Mouse (Mus musculus) megakaryocyte, embryonic 14.5 days (primary cell): ENCODE results near the gene Nin. TPM values are rescaled to one million over a fixed set of nuclear protein-coding genes. Genes with fewer than 3 reads are reported as not detected.

Source experiments
- H3K27me3 ChIP-seq: replicated peaks from 2 replicates; pipeline ENCODE3; 2012; ENCODE audit warnings: inconsistent platforms
- H3K36me3 ChIP-seq: replicated peaks from 2 replicates; pipeline ENCODE3; 2012; ENCODE audit warnings: low read length, inconsistent platforms, mixed read lengths
- H3K4me1 ChIP-seq: 2 replicates; pipeline ENCODE4 v1.6.1; 2012; ENCODE audit warnings: inconsistent platforms
- H3K4me3 ChIP-seq: replicated peaks from 2 replicates; pipeline ENCODE3; 2012; ENCODE audit warnings: moderate library complexity, mild to moderate bottlenecking, inconsistent platforms
- H3K9me3 ChIP-seq: 2 replicates; pipeline ENCODE4 v1.6.1; 2012; ENCODE audit warnings: inconsistent platforms
- FLI1 ChIP-seq: IDR thresholded peaks from 2 replicates; pipeline ENCODE4 v1.6.1; 2012; ENCODE audit warnings: low read length, inconsistent platforms, mixed read lengths
- GATA1 ChIP-seq: IDR thresholded peaks from 3 replicates; pipeline ENCODE4 v1.6.1; 2012; ENCODE audit warnings: mixed read lengths, low read length, inconsistent platforms, borderline replicate concordance
- polyA plus RNA-seq: library from polyadenylated mRNA; stranded (reverse); fragments of >175 nt; gene quantifications from 2 replicates; pipeline ENCODE4 v1.2.3, GENCODE M21; 2012; ENCODE audit warnings: low replicate concordance; ENCODE audit not compliant: insufficient read depth

Nin gene
- polyA plus RNA-seq, 1 experiment: 5.0 TPM

DNA sequence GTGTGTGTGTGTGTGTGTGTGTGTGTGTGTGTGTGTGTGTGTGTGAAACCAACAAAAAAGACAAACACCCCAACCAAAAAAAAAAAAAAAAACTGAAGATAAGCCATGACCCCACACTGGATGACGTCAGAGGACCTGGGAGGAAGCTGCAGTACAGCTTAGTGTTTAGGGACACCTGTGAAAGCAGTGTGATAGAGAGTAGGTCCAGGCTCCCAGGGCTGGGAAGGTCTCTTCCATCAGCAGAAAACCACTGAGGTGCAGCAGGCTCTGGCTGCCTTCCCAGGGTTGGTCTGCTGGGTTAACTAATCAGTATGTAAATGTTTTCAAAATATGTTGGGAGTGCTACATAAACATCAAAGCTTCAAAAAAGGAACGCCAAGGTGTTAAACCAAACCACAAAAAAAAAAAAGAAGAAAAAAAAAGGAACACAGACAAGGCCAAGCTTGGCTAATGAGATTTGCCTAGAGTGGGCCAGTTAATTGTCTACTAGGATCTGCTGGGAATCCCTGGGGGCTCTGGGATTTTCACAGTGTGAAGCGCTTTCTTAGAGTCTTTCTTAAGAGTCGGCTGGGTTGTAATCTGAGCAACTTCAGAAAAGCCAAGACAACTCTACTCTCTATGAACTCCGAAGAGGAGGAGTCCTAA lies 8.6 kb downstream of the Nin start:
- H3K27me3 ChIP-seq: no peaks in the 10 kb centered on the region
- peaks cover 81% of the 10 kb centered on the region for H3K4me1 ChIP-seq
- H3K9me3 ChIP-seq: no peaks in the 10 kb centered on the region
- no peak overlapping the region for H3K4me3 ChIP-seq
- peaks cover 42% of the 10 kb centered on the region for H3K36me3 ChIP-seq
- TF ChIP-seq GATA1 (no peak), FLI1 (no peak)

GRCm38 (mm10) chr12:70104199-70104598 lies 9.3 kb downstream of the Nin start:
- Histone ChIP-seq H3K36me3 (peaks cover 43% of the 10 kb centered on the region), H3K4me3 (no peak overlapping the region), H3K4me1 (peaks cover 74% of the 10 kb centered on the region), H3K9me3 (no peaks in the 10 kb centered on the region), H3K27me3 (no peaks in the 10 kb centered on the region)
- TF ChIP-seq FLI1 (no peak), GATA1 (no peak)

GRCm38 (mm10) chr12:70103257-70103656 lies 10.3 kb downstream of the Nin start:
- Histone ChIP-seq H3K4me1 (peaks cover 65% of the 10 kb centered on the region), H3K36me3 (peaks cover 49% of the 10 kb centered on the region)
- TF ChIP-seq FLI1 (no peak), GATA1 (no peak)

DNA sequence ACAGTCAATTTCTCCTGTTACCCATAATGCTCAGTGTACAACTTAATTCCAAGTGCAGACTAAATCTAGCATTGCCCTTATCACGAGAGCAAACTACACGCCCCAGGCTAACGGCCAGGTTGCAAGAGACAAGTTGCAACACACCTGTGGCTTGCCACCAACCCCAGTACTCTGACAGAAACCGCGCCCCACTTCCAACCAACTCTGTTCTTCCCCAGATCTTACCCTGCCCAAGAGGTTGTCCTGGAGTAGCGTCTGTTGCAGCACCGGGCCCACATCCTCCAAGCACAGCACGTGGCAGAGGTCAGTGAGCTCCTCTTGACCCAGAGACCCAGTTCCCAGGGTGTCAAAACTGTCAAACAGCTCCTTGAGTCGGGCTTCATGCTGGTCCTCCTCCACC lies 11.1 kb downstream of the Nin start:
- peaks cover 48% of the 10 kb centered on the region for H3K36me3 ChIP-seq

More at GRCm38 (mm10) chr12:70103257-70103656, 10.3 kb downstream of the Nin start:
- no peak overlapping the region for H3K4me3 ChIP-seq
- H3K27me3 ChIP-seq: no peaks in the 10 kb centered on the region
- H3K9me3 ChIP-seq: no peaks in the 10 kb centered on the region

DNA sequence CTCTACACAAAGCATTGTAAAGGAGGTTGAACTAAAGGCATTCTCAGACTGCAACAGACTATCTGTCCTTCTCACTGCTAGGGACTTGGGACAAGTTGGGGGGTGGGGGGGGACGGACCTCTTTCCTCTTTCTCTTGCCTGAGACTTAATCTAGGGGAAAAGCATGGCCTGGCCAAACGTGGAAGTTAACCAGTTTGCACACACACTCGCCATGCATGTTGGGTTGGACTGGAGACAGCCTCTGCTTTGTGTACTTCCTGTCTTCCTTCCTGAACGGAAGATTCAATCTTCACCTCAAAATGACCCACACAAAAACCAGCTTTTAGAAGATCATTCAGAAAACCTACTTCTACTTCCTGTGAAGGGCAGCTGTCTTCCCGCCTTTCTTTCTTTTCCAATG lies 11.7 kb downstream of the Nin start:
- peaks cover 51% of the 10 kb centered on the region for H3K4me1 ChIP-seq
- peaks cover 49% of the 10 kb centered on the region for H3K36me3 ChIP-seq
- H3K27me3 ChIP-seq: no peaks in the 10 kb centered on the region
- TF ChIP-seq FLI1 (no peak), GATA1 (no peak)
- H3K4me3 ChIP-seq: no peak overlapping the region
- H3K9me3 ChIP-seq: no peaks in the 10 kb centered on the region

More for the DNA sequence above, 11.1 kb downstream of the Nin start:
- Histone ChIP-seq H3K4me1 (peaks cover 57% of the 10 kb centered on the region), H3K9me3 (no peaks in the 10 kb centered on the region), H3K27me3 (no peaks in the 10 kb centered on the region), H3K4me3 (no peak overlapping the region)
- TF ChIP-seq GATA1 (no peak), FLI1 (no peak)

DNA sequence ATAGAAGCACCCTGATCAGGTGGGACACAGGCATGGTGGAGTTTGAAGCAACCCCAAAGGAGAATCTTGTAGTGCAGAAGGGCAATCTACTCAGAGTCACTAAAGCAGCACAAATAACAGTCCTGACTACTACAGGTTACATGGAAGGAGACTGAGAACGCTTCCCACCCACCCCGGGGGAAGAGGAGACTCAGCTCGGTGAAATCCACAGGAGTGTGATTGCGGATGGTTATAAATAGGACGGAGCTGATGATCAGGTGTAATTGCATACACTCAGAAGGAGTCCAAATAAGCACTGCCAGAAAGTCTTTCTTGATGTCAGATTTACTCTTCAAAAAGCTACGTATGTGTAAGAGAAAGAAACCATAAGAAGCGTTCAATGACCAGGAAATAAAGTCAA lies 15.6 kb downstream of the Nin start:
- peaks cover 25% of the 10 kb centered on the region for H3K4me1 ChIP-seq
- no peaks in the 10 kb centered on the region for H3K9me3 ChIP-seq
- no peaks in the 10 kb centered on the region for H3K27me3 ChIP-seq
- H3K36me3 ChIP-seq: peaks cover 70% of the 10 kb centered on the region
- no peak overlapping the region for H3K4me3 ChIP-seq
- no peak for TF ChIP-seq GATA1
- TF ChIP-seq FLI1: no peak

DNA sequence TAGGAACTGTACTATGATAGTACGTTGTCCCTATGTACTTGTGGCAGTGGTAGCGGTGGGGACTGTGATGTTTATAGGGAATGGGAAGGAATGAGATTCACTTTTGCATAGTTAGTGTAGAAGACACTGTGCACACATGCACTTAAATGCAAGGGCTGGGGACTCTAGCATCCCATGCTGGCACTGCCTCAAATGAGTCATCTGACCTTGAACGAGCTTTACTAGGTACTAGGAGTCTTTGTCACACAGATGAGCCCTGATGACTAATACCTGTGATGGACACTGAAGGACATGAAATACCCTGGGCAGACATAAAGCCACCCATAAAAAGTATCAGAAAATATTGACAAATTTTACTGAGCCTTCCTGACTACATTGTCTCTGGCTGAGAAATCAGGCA lies 16.2 kb downstream of the Nin start:
- H3K9me3 ChIP-seq: no peaks in the 10 kb centered on the region; the same call in 1 of the 2 replicates
- no peak overlapping the region for H3K4me3 ChIP-seq
- peaks cover 69% of the 10 kb centered on the region for H3K36me3 ChIP-seq
- peaks cover 24% of the 10 kb centered on the region for H3K4me1 ChIP-seq
- TF ChIP-seq GATA1: no peak
- TF ChIP-seq FLI1: no peak
- H3K27me3 ChIP-seq: no peaks in the 10 kb centered on the region

DNA sequence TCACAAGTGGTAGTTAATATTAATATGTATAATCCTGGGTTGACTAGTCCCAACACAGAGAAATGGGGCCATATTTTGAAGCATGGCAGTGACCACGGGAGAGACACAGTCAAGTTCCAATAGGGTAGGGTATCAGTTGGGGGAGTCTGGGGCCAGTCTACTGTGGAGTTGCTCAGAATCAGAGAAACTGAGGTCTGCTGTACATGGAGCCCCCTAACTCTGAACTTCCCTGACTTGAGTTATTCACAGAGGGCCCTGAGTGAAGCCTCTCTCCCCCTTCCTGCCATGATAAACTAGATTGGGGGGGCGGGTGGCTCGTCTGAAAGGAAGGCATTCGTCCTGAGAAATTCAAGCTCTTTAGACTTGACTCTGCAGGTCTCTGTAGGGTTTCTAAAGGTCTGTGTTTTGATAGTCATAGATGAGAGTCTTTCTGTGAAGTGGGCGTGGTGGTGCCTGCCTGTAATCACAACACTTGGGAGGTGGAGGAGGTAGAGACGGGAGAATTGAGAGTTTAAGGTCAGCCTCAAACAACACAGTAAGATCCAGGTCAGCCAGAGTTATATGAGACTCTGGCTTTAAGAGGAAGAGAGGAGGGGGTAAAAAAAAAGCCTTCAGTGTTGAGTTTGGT lies 20.1 kb downstream of the Nin start:
- peaks cover 66% of the 10 kb centered on the region for H3K36me3 ChIP-seq

GRCm38 (mm10) chr12:70088297-70088696 lies 25.2 kb downstream of the Nin start:
- Histone ChIP-seq H3K4me3 (no peak overlapping the region), H3K36me3 (peaks cover 74% of the 10 kb centered on the region), H3K4me1 (peaks cover 61% of the 10 kb centered on the region), H3K27me3 (no peaks in the 10 kb centered on the region), H3K9me3 (no peaks in the 10 kb centered on the region; the same call in 1 of the 2 replicates)
- TF ChIP-seq FLI1: no peak
- TF ChIP-seq GATA1: no peak

More for the DNA sequence above, 20.1 kb downstream of the Nin start:
- no peak for TF ChIP-seq FLI1
- Histone ChIP-seq H3K9me3 (no peaks in the 10 kb centered on the region; the same call in 1 of the 2 replicates), H3K4me1 (peaks cover 29% of the 10 kb centered on the region), H3K27me3 (no peaks in the 10 kb centered on the region), H3K4me3 (no peak overlapping the region)

DNA sequence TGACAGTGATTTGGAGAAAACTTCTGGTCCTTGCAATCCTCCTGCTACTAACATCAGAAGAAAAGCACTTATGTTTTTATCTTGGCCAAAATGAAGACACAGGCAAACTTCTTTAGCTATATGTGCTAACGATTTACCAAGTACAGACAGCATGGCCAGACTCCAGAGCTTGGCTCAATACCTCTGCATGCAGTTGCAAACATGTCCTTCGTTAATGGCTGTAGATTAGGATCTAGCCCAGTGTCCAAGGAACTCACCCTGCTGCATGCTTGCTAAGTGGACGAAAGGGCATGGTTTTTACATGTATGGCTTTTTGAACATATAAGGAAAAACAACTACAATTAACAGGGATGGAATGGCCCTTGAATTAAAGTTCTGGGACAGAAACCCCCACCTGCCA lies 28.2 kb downstream of the Nin start:
- Histone ChIP-seq H3K27me3 (no peaks in the 10 kb centered on the region), H3K36me3 (peaks cover 67% of the 10 kb centered on the region), H3K4me1 (peaks cover 62% of the 10 kb centered on the region)

More for the DNA sequence above, 28.2 kb downstream of the Nin start:
- TF ChIP-seq GATA1 (no peak), FLI1 (no peak)
- Histone ChIP-seq H3K9me3 (no peaks in the 10 kb centered on the region), H3K4me3 (no peak overlapping the region)
